Mouse (Mus musculus) CH12.LX (cell line): Measurements from ENCODE around the gene Add2. TPM values are rescaled to one million over a fixed set of nuclear protein-coding genes. Genes with fewer than 3 reads are reported as not detected.

ENCODE experiments used
- DNase-seq: peaks from one replicate; pipeline ENCODE4 v3.0.0-alpha.2; 2013; ENCODE audit errors: extremely low read depth
- H3K27ac ChIP-seq: 2 replicates; pipeline ENCODE4 v1.5.1; 2012; ENCODE audit warnings: low read depth, mild to moderate bottlenecking, control low read depth, moderate library complexity; ENCODE audit not compliant: insufficient read depth
- H3K27me3 ChIP-seq: replicated peaks from 2 replicates; pipeline ENCODE3; 2012; ENCODE audit warnings: inconsistent platforms
- H3K36me3 ChIP-seq, 2 experiments: replicated peaks in 1 of 2; 2 replicates each; pipeline versions ENCODE3 to v1.6.1; 2012; ENCODE audit warnings: inconsistent platforms in 1 of 2, low read length in 1 of 2, mild to moderate bottlenecking in 1 of 2, mixed read lengths in 1 of 2, moderate library complexity in 1 of 2; ENCODE audit not compliant: control insufficient read depth in 1 of 2, insufficient read depth in 1 of 2
- H3K4me1 ChIP-seq, 2 experiments: 2 replicates each; pipeline ENCODE4 v1.6.1; 2012; ENCODE audit warnings: inconsistent platforms in 1 of 2, moderate library complexity in 1 of 2; ENCODE audit not compliant: insufficient read depth in 2 of 2, control insufficient read depth in 1 of 2
- H3K4me2 ChIP-seq: 2 replicates; pipeline ENCODE4 v1.6.1; 2012; ENCODE audit warnings: low read depth, mild to moderate bottlenecking, control low read depth; ENCODE audit not compliant: poor library complexity, insufficient read depth, severe bottlenecking
- H3K4me3 ChIP-seq, 3 experiments: fragments of 150-350 bp in 1 of 3; sonication (generic) in 1 of 3; replicated peaks in 1 of 3; 2 replicates each; pipeline versions ENCODE3 to v1.5.1; 2011 to 2012; ENCODE audit warnings: low read depth in 2 of 3, low read length in 2 of 3, mild to moderate bottlenecking in 2 of 3, moderate library complexity in 2 of 3, control low read depth in 1 of 3, improper control_type of control experiment in 1 of 3, inconsistent platforms in 1 of 3, mixed read lengths in 1 of 3; ENCODE audit not compliant: poor library complexity in 1 of 3
- H3K79me2 ChIP-seq: replicated peaks from 2 replicates; pipeline ENCODE4 v1.6.1; 2012; ENCODE audit warnings: mild to moderate bottlenecking, moderate library complexity; ENCODE audit not compliant: control insufficient read depth, poor library complexity, insufficient read depth, severe bottlenecking; ENCODE audit errors: extremely low read depth
- H3K9ac ChIP-seq: 2 replicates; pipeline ENCODE4 v1.6.1; 2012; ENCODE audit warnings: low read depth, mild to moderate bottlenecking, control low read depth, moderate library complexity; ENCODE audit not compliant: insufficient read depth
- H3K9me3 ChIP-seq: replicated peaks from 2 replicates; pipeline ENCODE3; 2012; ENCODE audit warnings: low read length, inconsistent platforms, mixed read lengths
- BHLHE40 ChIP-seq: IDR thresholded peaks from 2 replicates; pipeline ENCODE4 v1.6.1; 2011; ENCODE audit warnings: mild to moderate bottlenecking, low read depth, low read length, improper control_type of control experiment
- CHD1 ChIP-seq: IDR thresholded peaks from 2 replicates; pipeline ENCODE4 v1.6.1; 2012; ENCODE audit warnings: low read depth, low read length, improper control_type of control experiment, inconsistent platforms
- CHD2 ChIP-seq: IDR thresholded peaks from 2 replicates; pipeline ENCODE4 v1.6.1; 2011; ENCODE audit warnings: low read length, improper control_type of control experiment
- CTCF ChIP-seq, 2 experiments: IDR thresholded peaks in 1 of 2; conservative IDR thresholded peaks in 1 of 2; 2 replicates each; pipeline ENCODE4 v1.5.1; 2011 to 2012; ENCODE audit warnings: low read depth in 2 of 2, low read length in 2 of 2, improper control_type of control experiment in 1 of 2, inconsistent platforms in 1 of 2, mild to moderate bottlenecking in 1 of 2, moderate library complexity in 1 of 2
- E2F4 ChIP-seq: IDR thresholded peaks from 2 replicates; pipeline ENCODE4 v1.6.1; 2011; ENCODE audit warnings: low read depth, low read length, improper control_type of control experiment; ENCODE audit not compliant: insufficient replicate concordance
- ELF1 ChIP-seq: IDR thresholded peaks from 2 replicates; pipeline ENCODE4 v1.6.1; 2014; ENCODE audit warnings: low read depth, mild to moderate bottlenecking, inconsistent platforms, low read length, improper control_type of control experiment
- EP300 ChIP-seq: IDR thresholded peaks from 2 replicates; pipeline ENCODE4 v1.6.1; 2011; ENCODE audit warnings: low read length, improper control_type of control experiment
- ETS1 ChIP-seq: conservative IDR thresholded peaks from 2 replicates; pipeline ENCODE4 v1.6.1; 2012; ENCODE audit warnings: low read depth, mild to moderate bottlenecking, inconsistent platforms, low read length, improper control_type of control experiment, moderate library complexity
- HCFC1 ChIP-seq: IDR thresholded peaks from 2 replicates; pipeline ENCODE4 v1.6.1; 2012; ENCODE audit warnings: low read depth, mild to moderate bottlenecking, inconsistent platforms, low read length, improper control_type of control experiment
- IRF4 ChIP-seq: IDR thresholded peaks from 2 replicates; pipeline ENCODE4 v1.6.1; 2014; ENCODE audit warnings: low read depth, mild to moderate bottlenecking, inconsistent platforms, low read length, improper control_type of control experiment
- JUN ChIP-seq: IDR thresholded peaks from 2 replicates; pipeline ENCODE4 v1.6.1; 2011; ENCODE audit warnings: low read depth, mild to moderate bottlenecking, low read length, improper control_type of control experiment, moderate library complexity; ENCODE audit not compliant: insufficient read depth
- JUND ChIP-seq: conservative IDR thresholded peaks from 2 replicates; pipeline ENCODE4 v1.6.1; 2011; ENCODE audit warnings: low read depth, low read length, improper control_type of control experiment
- MAFK ChIP-seq: IDR thresholded peaks from 2 replicates; pipeline ENCODE4 v1.6.1; 2011; ENCODE audit warnings: low read length, improper control_type of control experiment; ENCODE audit not compliant: insufficient replicate concordance
- MAZ ChIP-seq: IDR thresholded peaks from 2 replicates; pipeline ENCODE4 v1.6.1; 2012; ENCODE audit warnings: low read depth, mild to moderate bottlenecking, inconsistent platforms, low read length, improper control_type of control experiment, moderate library complexity
- MYC ChIP-seq: IDR thresholded peaks from 2 replicates; pipeline ENCODE4 v1.6.1; 2011; ENCODE audit warnings: low read depth, mild to moderate bottlenecking, improper control_type of control experiment, low read length
- NELFE ChIP-seq: IDR thresholded peaks from 2 replicates; pipeline ENCODE4 v1.6.1; 2011; ENCODE audit warnings: low read depth, low read length, improper control_type of control experiment
- NRF1 ChIP-seq: IDR thresholded peaks from 2 replicates; pipeline ENCODE4 v1.6.1; 2014; ENCODE audit warnings: low read depth, mild to moderate bottlenecking, inconsistent platforms, low read length, improper control_type of control experiment, moderate library complexity
- PAX5 ChIP-seq: IDR thresholded peaks from 2 replicates; pipeline ENCODE4 v1.6.1; 2012; ENCODE audit warnings: low read length, inconsistent platforms, mixed read lengths
- POLR2AphosphoS2 ChIP-seq: IDR thresholded peaks from 2 replicates; pipeline ENCODE4 v1.6.1; 2011; ENCODE audit warnings: low read depth, low read length, improper control_type of control experiment
- SIN3A ChIP-seq: IDR thresholded peaks from 2 replicates; pipeline ENCODE4 v1.6.1; 2012; ENCODE audit warnings: low read length, improper control_type of control experiment, inconsistent platforms
- SMC3 ChIP-seq: IDR thresholded peaks from 2 replicates; pipeline ENCODE4 v1.6.1; 2011; ENCODE audit warnings: low read depth, low read length, improper control_type of control experiment
- TBP ChIP-seq: conservative IDR thresholded peaks from 2 replicates; pipeline ENCODE4 v1.6.1; 2011; ENCODE audit warnings: low read depth, low read length, improper control_type of control experiment
- USF1 ChIP-seq: IDR thresholded peaks from 2 replicates; pipeline ENCODE4 v1.6.1; 2014; ENCODE audit warnings: low read depth, mild to moderate bottlenecking, inconsistent platforms, low read length, improper control_type of control experiment
- USF2 ChIP-seq: conservative IDR thresholded peaks from 2 replicates; pipeline ENCODE4 v1.6.1; 2011; ENCODE audit warnings: low read depth, low read length, improper control_type of control experiment
- ZMIZ1 ChIP-seq: IDR thresholded peaks from 2 replicates; pipeline ENCODE4 v1.6.1; 2012; ENCODE audit warnings: low read depth, mild to moderate bottlenecking, inconsistent platforms, low read length, improper control_type of control experiment
- ZNF384 ChIP-seq: IDR thresholded peaks from 2 replicates; pipeline ENCODE4 v1.6.1; 2012; ENCODE audit warnings: low read depth, low read length, improper control_type of control experiment, inconsistent platforms
- dilution Hi-C: fragments of 300-500 bp; cut with MboI; formaldehyde crosslinking; loops from 2 replicates; pipeline ENCODE4 v1.14.3; 2020; ENCODE audit warnings: low sequenced_read_pairs; ENCODE audit not compliant: extremely low pct_unique_long_range_greater_than_20kb, extremely low pct_ligation_motif_present
- in situ Hi-C: fragments of 300-500 bp; cut with MboI; formaldehyde crosslinking; loops from 3 replicates; pipeline ENCODE4 v1.14.3; 2019; ENCODE audit warnings: low sequenced_read_pairs, low pct_ligation_motif_present, low pct_unique_long_range_greater_than_20kb, mixed read lengths
- polyA plus RNA-seq: library from polyadenylated mRNA; unstranded; fragments of >175 nt; gene quantifications from 2 replicates; pipeline ENCODE4 v1.2.1, GENCODE M21; 2012; ENCODE audit warnings: low read depth; ENCODE audit not compliant: insufficient read length
- total RNA-seq, 2 experiments: library from RNA; depleted of rRNA; stranded (reverse); fragments of 300-350 nt in 1 of 2; fragments of >200 nt in 1 of 2; gene quantifications; 2 replicates each; pipeline ENCODE4 v1.2.3; 2012 to 2014

The Add2 gene
- total and polyA plus RNA-seq, 3 experiments: 0.11 TPM; not detected in 2

- Histone ChIP-seq H3K36me3 (no peaks in the 10 kb centered on the region), H3K9me3 (peaks cover 13% of the 10 kb centered on the region), H3K27me3 (peaks cover 76% of the 10 kb centered on the region), H3K9ac (no peak overlapping the region), H3K4me2 (no peak overlapping the region), H3K27ac (no peak overlapping the region), H3K79me2 (no peaks in the 10 kb centered on the region), H3K4me3 (no peak overlapping the region), H3K4me1 (no peaks in the 10 kb centered on the region)
- dilution Hi-C loops: no loop called here
- in situ Hi-C loops: no loop called here
- TF ChIP-seq JUN (no peak), E2F4 (no peak), TBP (no peak), CHD1 (no peak), MYC (no peak), ZNF384 (no peak), PAX5 (no peak), USF1 (no peak), SIN3A (no peak), HCFC1 (no peak), MAZ (no peak), ZMIZ1 (no peak), ELF1 (no peak), EP300 (no peak), POLR2AphosphoS2 (no peak), NRF1 (no peak), ETS1 (no peak), USF2 (no peak), NELFE (no peak), CHD2 (no peak)
- DNase-seq: no peak
Measured at GRCm38 (mm10) chr6:86149001-86149400, 120.5 kb downstream of the Add2 start.

GRCm38 (mm10) chr6:86152676-86153075 is 124.2 kb downstream of the Add2 start:
- in situ Hi-C loops: loop anchor here (10.0 kb wide), 1 partner anchor 102 kb away; no protein-coding TSS in a partner anchor

More at GRCm38 (mm10) chr6:86152676-86153075, 124.2 kb downstream of the Add2 start:
- no peak overlapping the region for H3K27ac ChIP-seq
- no peak overlapping the region for H3K4me3 ChIP-seq
- peaks cover 88% of the 10 kb centered on the region for H3K27me3 ChIP-seq
- no peak overlapping the region for H3K4me2 ChIP-seq
- dilution Hi-C loops: no loop called here
- H3K9ac ChIP-seq: no peak overlapping the region
- H3K79me2 ChIP-seq: no peaks in the 10 kb centered on the region
- DNase-seq: no peak
- TF ChIP-seq SIN3A (no peak), JUND (no peak), MAZ (no peak), MAFK (no peak), ZNF384 (no peak), E2F4 (no peak), TBP (no peak), CTCF (conservative IDR thresholded peaks at IDR 0.05 in 1 of 2, IDR thresholded peaks at IDR 0.05 in 1 of 2; ENCODE audit: low read depth in 2 of 2, low read length in 2 of 2) (no peak), HCFC1 (no peak), USF1 (no peak), ETS1 (no peak), BHLHE40 (no peak), CHD2 (no peak), IRF4 (no peak), SMC3 (no peak)
- no peaks in the 10 kb centered on the region for H3K36me3 ChIP-seq
- H3K9me3 ChIP-seq: peaks cover 5% of the 10 kb centered on the region
- no peaks in the 10 kb centered on the region for H3K4me1 ChIP-seq
